33 mouse cellular contexts compared by ENCODE assay signal in genomic region chr17:36025901-36026300, GRCm38 (mm10). TPM values are rescaled to one million over a fixed set of nuclear protein-coding genes. Genes with fewer than 3 reads are reported as not detected.
DNase-seq lines count a peak whose midpoint lies in the region; ATAC-seq lines count a peak whose summit lies in the region.
"Had no signal": no experiment of that assay in that cellular context is flagged by ENCODE, and none has a peak within 500 bp of the region (broad histone marks: within the 10 kb centered on the region; RNA-seq: fewer than 3 reads in every experiment).

No protein-coding gene starts in this region.

- peaks cover 15% of the 10 kb centered on the region; the same call in 1 of the 2 replicates for H3K4me1 ChIP-seq in heart, embryonic 10.5 days
- no peaks in the 10 kb centered on the region for H3K4me1 ChIP-seq in midbrain, embryonic 11.5 days (ENCODE audit: control insufficient read depth, insufficient read depth, low read length)
- peaks cover 10% of the 10 kb centered on the region; the same call in 1 of the 2 replicates for H3K4me1 ChIP-seq in midbrain, embryonic 10.5 days
- H3K4me1 ChIP-seq: intestine, embryonic 15.5 days had no signal

- no peaks in the 10 kb centered on the region for H3K9me3 ChIP-seq in heart, embryonic 10.5 days
- no peaks in the 10 kb centered on the region for H3K9me3 ChIP-seq in midbrain, embryonic 11.5 days (ENCODE audit: control insufficient read depth, low read length)
- no peaks in the 10 kb centered on the region for H3K9me3 ChIP-seq in midbrain, embryonic 10.5 days (replicated peaks)
- H3K9me3 ChIP-seq: embryonic facial prominence, embryonic 12.5 days; embryonic facial prominence, embryonic 15.5 days; heart, embryonic 13.5 days; intestine, embryonic 15.5 days had no signal

- H3K27me3 ChIP-seq in heart, embryonic 10.5 days (ENCODE audit: insufficient read depth, poor library complexity, severe bottlenecking) = no peaks in the 10 kb centered on the region
- H3K27me3 ChIP-seq in midbrain, embryonic 11.5 days (ENCODE audit: control insufficient read depth, insufficient read depth, low read length) = no peaks in the 10 kb centered on the region
- H3K27me3 ChIP-seq in midbrain, embryonic 10.5 days (ENCODE audit: low read depth, poor library complexity, severe bottlenecking) = no peaks in the 10 kb centered on the region
- H3K27me3 ChIP-seq: embryonic facial prominence, embryonic 12.5 days; embryonic facial prominence, embryonic 15.5 days; intestine, embryonic 15.5 days had no signal

- no peak overlapping the region for H3K4me3 ChIP-seq in heart, embryonic 10.5 days
- no peak overlapping the region for H3K4me3 ChIP-seq in midbrain, embryonic 11.5 days (ENCODE audit: low read depth, low read length)
- H3K4me3 ChIP-seq in midbrain, embryonic 10.5 days = no peak overlapping the region
- H3K4me3 ChIP-seq: embryonic facial prominence, embryonic 12.5 days; embryonic facial prominence, embryonic 15.5 days; heart, embryonic 13.5 days; intestine, embryonic 15.5 days had no signal

- DNase-seq in heart, adult 11 months = peak; percentile 82
- DNase-seq in heart, embryonic 10.5 days (ENCODE audit: low spot score) = no peak
- peak; percentile 31 for DNase-seq in midbrain, embryonic 11.5 days (ENCODE audit: low spot score, missing footprints)
- DNase-seq in midbrain, embryonic 10.5 days (ENCODE audit: low spot score) = no peak
- DNase-seq in brain, adult 2 months (ENCODE audit: low read depth, low spot score) = peak; percentile 59
- DNase-seq in adrenal gland, postnatal 25 days = no peak
- no peak for DNase-seq in layer of hippocampus, adult 18-20 months (ENCODE audit: low spot score in 2 of 2)
- DNase-seq: adrenal gland, postnatal 10 days; cerebellum, adult 11-12 months; cerebellum, adult 8-10 months; cerebellum, postnatal 36 days; forebrain, postnatal 0 days; gastrocnemius, postnatal 14 days; heart, adult 18-20 months; heart, postnatal 14 days; heart, postnatal 4 days; kidney, adult 11 months; kidney, adult 8-10 months had no signal

- H3K27ac ChIP-seq in heart, embryonic 10.5 days = no peak overlapping the region
- H3K27ac ChIP-seq in midbrain, embryonic 11.5 days (ENCODE audit: low read depth, low read length) = no peak overlapping the region
- H3K27ac ChIP-seq in midbrain, embryonic 10.5 days (replicated peaks) = no peak overlapping the region
- H3K27ac ChIP-seq: embryonic facial prominence, embryonic 12.5 days; embryonic facial prominence, embryonic 15.5 days; heart, embryonic 13.5 days; hindbrain, embryonic 14.5 days; intestine, embryonic 15.5 days had no signal

- no peak for ATAC-seq in midbrain, embryonic 11.5 days (ENCODE audit: low FRiP score)
- ATAC-seq: activated CD4-positive, CD25-positive, alpha-beta regulatory T cell, adult 4 months; forebrain, embryonic 14.5 days; forebrain, postnatal 0 days; intestine, embryonic 15.5 days had no signal

- WGBS in heart, embryonic 10.5 days = 52% methylated on average over 4 of the region's 4 CpGs
- WGBS in midbrain, embryonic 11.5 days = 84% methylated on average over 4 of the region's 4 CpGs
- 95% methylated on average over 4 of the region's 4 CpGs for WGBS in midbrain, embryonic 10.5 days

- no peaks in the 10 kb centered on the region for H3K36me3 ChIP-seq in heart, embryonic 10.5 days
- no peaks in the 10 kb centered on the region for H3K36me3 ChIP-seq in midbrain, embryonic 11.5 days (ENCODE audit: control insufficient read depth, insufficient read depth, low read length)
- no peaks in the 10 kb centered on the region for H3K36me3 ChIP-seq in midbrain, embryonic 10.5 days
- H3K36me3 ChIP-seq: embryonic facial prominence, embryonic 12.5 days; embryonic facial prominence, embryonic 15.5 days; heart, embryonic 13.5 days; intestine, embryonic 15.5 days had no signal

- H3K9ac ChIP-seq in midbrain, embryonic 11.5 days (ENCODE audit: low read length) = no peak overlapping the region
- H3K9ac ChIP-seq: embryonic facial prominence, embryonic 12.5 days; embryonic facial prominence, embryonic 15.5 days; forebrain, postnatal 0 days; heart, embryonic 13.5 days; hindbrain, embryonic 14.5 days; intestine, embryonic 15.5 days had no signal

- no peak overlapping the region for H3K4me2 ChIP-seq in midbrain, embryonic 11.5 days
- H3K4me2 ChIP-seq: embryonic facial prominence, embryonic 12.5 days; embryonic facial prominence, embryonic 15.5 days; heart, embryonic 13.5 days; hindbrain, embryonic 14.5 days; intestine, embryonic 15.5 days had no signal

RNA-seq across cellular contexts. Expression of gene H2-T24, which starts 5.5 kb away (rescaled TPM):
- polyA plus RNA-seq in heart, embryonic 10.5 days (2016; fragmentation: Nextera tagmentation; extraction: Ambion mirVana) = 2.5 and 2.6 TPM in 2 replicates
- 3.1 TPM in 2 replicates for polyA plus RNA-seq in midbrain, embryonic 11.5 days (2014; fragmentation: Nextera tagmentation; extraction: Ambion mirVana)
- 4.4 and 5.9 TPM in 2 replicates for polyA plus RNA-seq in midbrain, embryonic 10.5 days (2016; fragmentation: Nextera tagmentation; extraction: Ambion mirVana)
- 4.6 and 6.4 TPM in 2 replicates for total RNA-seq in adrenal gland, postnatal 25 days (2021)
- 1 to 10 TPM; 1.1 to 1.2 TPM for total RNA-seq in layer of hippocampus, adult 18-20 months (2021)
- total RNA-seq: ES-E14 had no signal

RNA-seq across cellular contexts. Expression of gene H2-T23, which starts 6.8 kb away (rescaled TPM):
- polyA plus RNA-seq in heart, embryonic 10.5 days (2016; fragmentation: Nextera tagmentation; extraction: Ambion mirVana) = 1.2 and 3.4 TPM in 2 replicates
- 3.2 and 3.3 TPM in 2 replicates for polyA plus RNA-seq in midbrain, embryonic 11.5 days (2014; fragmentation: Nextera tagmentation; extraction: Ambion mirVana)
- 3.5 and 4.9 TPM in 2 replicates for polyA plus RNA-seq in midbrain, embryonic 10.5 days (2016; fragmentation: Nextera tagmentation; extraction: Ambion mirVana)
- total RNA-seq in adrenal gland, postnatal 25 days (2021) = 30.5 and 46.6 TPM in 2 replicates
- 1 to 10 TPM; 5.4 to 5.9 TPM for total RNA-seq in layer of hippocampus, adult 18-20 months (2021)

RNA-seq across cellular contexts. Expression of gene H2-T22, which starts 16.6 kb away (rescaled TPM):
- 4.4 and 7.2 TPM in 2 replicates for polyA plus RNA-seq in heart, embryonic 10.5 days (2016; fragmentation: Nextera tagmentation; extraction: Ambion mirVana)
- polyA plus RNA-seq in midbrain, embryonic 11.5 days (2014; fragmentation: Nextera tagmentation; extraction: Ambion mirVana) = 7.3 and 7.6 TPM in 2 replicates
- polyA plus RNA-seq in midbrain, embryonic 10.5 days (2016; fragmentation: Nextera tagmentation; extraction: Ambion mirVana) = 7.0 and 8.4 TPM in 2 replicates
- total RNA-seq in adrenal gland, postnatal 25 days (2021) = 21.7 and 29.6 TPM in 2 replicates
- 10 to 100 TPM; 13.9 to 15.2 TPM for total RNA-seq in layer of hippocampus, adult 18-20 months (2021)

RNA-seq across cellular contexts. Expression of gene Gm6034, which starts 16.9 kb away (rescaled TPM):
- not detected in 2 replicates for polyA plus RNA-seq in heart, embryonic 10.5 days (2016; fragmentation: Nextera tagmentation; extraction: Ambion mirVana)
- not detected in 2 replicates for polyA plus RNA-seq in midbrain, embryonic 11.5 days (2014; fragmentation: Nextera tagmentation; extraction: Ambion mirVana)
- polyA plus RNA-seq in midbrain, embryonic 10.5 days (2016; fragmentation: Nextera tagmentation; extraction: Ambion mirVana) = not detected in 2 replicates
- total RNA-seq in adrenal gland, postnatal 25 days (2021) = not detected in 2 replicates
- total RNA-seq in layer of hippocampus, adult 18-20 months (2021) = not detected
- total RNA-seq: adrenal gland, adult 18-20 months; adrenal gland, postnatal 10 days; forebrain, postnatal 0 days; gastrocnemius, adult 18-20 months; gastrocnemius, postnatal 14 days; gastrocnemius, postnatal 4 days; heart, adult 18-20 months; heart, postnatal 14 days; heart, postnatal 4 days had no signal
- polyA plus RNA-seq: brain, embryonic 14.5 days; cortical plate, adult 2 months; embryonic facial prominence, embryonic 12.5 days; embryonic facial prominence, embryonic 15.5 days; forebrain, embryonic 11.5 days; forebrain, embryonic 14.5 days; forebrain, postnatal 0 days; heart, embryonic 13.5 days; heart, embryonic 16.5 days; hindbrain, embryonic 14.5 days had no signal

RNA-seq across cellular contexts. Expression of gene Gm11127, which starts 32.3 kb away (rescaled TPM):
- polyA plus RNA-seq in heart, embryonic 10.5 days (2016; fragmentation: Nextera tagmentation; extraction: Ambion mirVana) = not detected in 2 replicates
- not detected in 2 replicates for polyA plus RNA-seq in midbrain, embryonic 11.5 days (2014; fragmentation: Nextera tagmentation; extraction: Ambion mirVana)
- polyA plus RNA-seq in midbrain, embryonic 10.5 days (2016; fragmentation: Nextera tagmentation; extraction: Ambion mirVana) = not detected in 2 replicates
- total RNA-seq in adrenal gland, postnatal 25 days (2021) = 1.6 and 2.2 TPM in 2 replicates
- total RNA-seq in layer of hippocampus, adult 18-20 months (2021) = 1 to 10 TPM in 1 of 2 experiments, under 1 TPM in 1; 0.89 to 1.6 TPM
- total RNA-seq: forebrain, postnatal 0 days had no signal
- polyA plus RNA-seq: brain, embryonic 14.5 days; embryonic facial prominence, embryonic 12.5 days; forebrain, embryonic 11.5 days; forebrain, embryonic 14.5 days; forebrain, postnatal 0 days; heart, embryonic 13.5 days had no signal

Comparison
In these comparisons a context has a peak if more than half of its experiments do, and no peak if none do; other contexts are left out.
1. DNase-seq: peak in heart, adult 11 months (single experiment), midbrain, embryonic 11.5 days (single experiment) and brain, adult 2 months (single experiment); none in heart, embryonic 10.5 days (single experiment), midbrain, embryonic 10.5 days (single experiment), adrenal gland, postnatal 25 days (single experiment) and layer of hippocampus, adult 18-20 months (0 of 2).